Mouse (Mus musculus): ENCODE results near the gene Sprr2j-ps. TPM values are rescaled to one million over a fixed set of nuclear protein-coding genes. Genes with fewer than 3 reads are reported as not detected.

Gene Sprr2j-ps
- polyA plus RNA-seq, 1 experiment from 2014 or later: not detected

Other genes starting within 250 kb of the Sprr2j-ps start
- not detected in 2 replicates for gene Sprr2a1, start 202.3 kb upstream of the Sprr2j-ps start, polyA plus RNA-seq (2015; fragmentation: Nextera tagmentation; extraction: Ambion mirVana)
- not detected in 2 replicates for gene Sprr2a2, start 202.2 kb upstream of the Sprr2j-ps start, polyA plus RNA-seq (2015; fragmentation: Nextera tagmentation; extraction: Ambion mirVana)
- gene Sprr2a3, start 132.7 kb upstream of the Sprr2j-ps start, polyA plus RNA-seq (2015; fragmentation: Nextera tagmentation; extraction: Ambion mirVana): not detected in 2 replicates
- gene Sprr2b, start 101.5 kb upstream of the Sprr2j-ps start, polyA plus RNA-seq (2015; fragmentation: Nextera tagmentation; extraction: Ambion mirVana): not detected in 2 replicates
- not detected in 2 replicates for gene Sprr2d, start 78.9 kb upstream of the Sprr2j-ps start, polyA plus RNA-seq (2015; fragmentation: Nextera tagmentation; extraction: Ambion mirVana)
- not detected in 2 replicates for gene Sprr2e, start 65.9 kb upstream of the Sprr2j-ps start, polyA plus RNA-seq (2015; fragmentation: Nextera tagmentation; extraction: Ambion mirVana)
- gene Sprr2f, start 52.9 kb upstream of the Sprr2j-ps start, polyA plus RNA-seq (2015; fragmentation: Nextera tagmentation; extraction: Ambion mirVana): not detected in 2 replicates
- gene Sprr2h, start 32.4 kb upstream of the Sprr2j-ps start, polyA plus RNA-seq (2015; fragmentation: Nextera tagmentation; extraction: Ambion mirVana): not detected in 2 replicates
- not detected in 2 replicates for gene Sprr2i, start 10.1 kb upstream of the Sprr2j-ps start, polyA plus RNA-seq (2015; fragmentation: Nextera tagmentation; extraction: Ambion mirVana)
- 10.3 and 12.2 TPM in 2 replicates for gene Gm9774, start 11.3 kb downstream of the Sprr2j-ps start, polyA plus RNA-seq (2015; fragmentation: Nextera tagmentation; extraction: Ambion mirVana)
- gene Sprr2k, start 14.5 kb downstream of the Sprr2j-ps start, polyA plus RNA-seq (2015; fragmentation: Nextera tagmentation; extraction: Ambion mirVana): not detected in 2 replicates
- gene Sprr1b, start 20.7 kb downstream of the Sprr2j-ps start, polyA plus RNA-seq (2015; fragmentation: Nextera tagmentation; extraction: Ambion mirVana): not detected in 2 replicates
- gene Sprr3, start 40.6 kb downstream of the Sprr2j-ps start, polyA plus RNA-seq (2015; fragmentation: Nextera tagmentation; extraction: Ambion mirVana): not detected in 2 replicates
- gene Sprr1a, start 67.8 kb downstream of the Sprr2j-ps start, polyA plus RNA-seq (2015; fragmentation: Nextera tagmentation; extraction: Ambion mirVana): not detected in 2 replicates
- gene Sprr4, start 82.4 kb downstream of the Sprr2j-ps start, polyA plus RNA-seq (2015; fragmentation: Nextera tagmentation; extraction: Ambion mirVana): not detected in 2 replicates
- not detected in 2 replicates for gene 2310046K23Rik, start 116.4 kb downstream of the Sprr2j-ps start, polyA plus RNA-seq (2015; fragmentation: Nextera tagmentation; extraction: Ambion mirVana)
- gene Ivl, start 155.7 kb downstream of the Sprr2j-ps start, polyA plus RNA-seq (2015; fragmentation: Nextera tagmentation; extraction: Ambion mirVana): not detected in 2 replicates
- gene Smcp, start 170.9 kb downstream of the Sprr2j-ps start, polyA plus RNA-seq (2015; fragmentation: Nextera tagmentation; extraction: Ambion mirVana): not detected in 2 replicates
- not detected in 2 replicates for gene 2210017I01Rik, start 189.4 kb downstream of the Sprr2j-ps start, polyA plus RNA-seq (2015; fragmentation: Nextera tagmentation; extraction: Ambion mirVana)
- gene Lce6a, start 203.6 kb downstream of the Sprr2j-ps start, polyA plus RNA-seq (2015; fragmentation: Nextera tagmentation; extraction: Ambion mirVana): not detected in 2 replicates
- gene Lce1a1, start 230.2 kb downstream of the Sprr2j-ps start, polyA plus RNA-seq (2015; fragmentation: Nextera tagmentation; extraction: Ambion mirVana): not detected in 2 replicates
- gene Lce1b, start 238.8 kb downstream of the Sprr2j-ps start, polyA plus RNA-seq (2015; fragmentation: Nextera tagmentation; extraction: Ambion mirVana): not detected in 2 replicates